Mouse (Mus musculus) bone marrow macrophage, adult 2 months (primary cell): ENCODE results near the gene Gstm3.

Experiments
- CTCF ChIP-seq: IDR thresholded peaks from 2 replicates; pipeline ENCODE4 v1.5.1; 2012; ENCODE audit warnings: low read depth, mild to moderate bottlenecking, low read length, moderate library complexity
- POLR2A ChIP-seq: IDR thresholded peaks from 2 replicates; pipeline ENCODE4 v1.6.1; 2012; ENCODE audit warnings: mild to moderate bottlenecking, low read depth, low read length, borderline replicate concordance

- TF ChIP-seq POLR2A (0 out of 2 replicates have a peak, but pooled peaks have one; percentile 71), CTCF (peak; percentile 55)
Measured at GRCm38 (mm10) chr3:108017473-108018189, 48.5 kb upstream of the Gstm3 start, which contains the start of gene Gstm1.
